Mouse (Mus musculus) testis, adult 2 months (tissue): ENCODE data around the gene Chst8.

Experiments
- CTCF ChIP-seq: fragments of 200-500 bp; IDR thresholded peaks from 2 replicates; pipeline ENCODE4 v1.5.1; 2012; ENCODE audit warnings: low read depth, mild to moderate bottlenecking, inconsistent platforms, low read length, moderate library complexity; ENCODE audit not compliant: control insufficient read depth, insufficient read depth, insufficient replicate concordance
- POLR2A ChIP-seq: fragments of 200-500 bp; IDR thresholded peaks from 2 replicates; pipeline ENCODE4 v1.6.1; 2012; ENCODE audit warnings: low read depth, mild to moderate bottlenecking, inconsistent platforms, low read length, moderate library complexity; ENCODE audit not compliant: control insufficient read depth

DNA sequence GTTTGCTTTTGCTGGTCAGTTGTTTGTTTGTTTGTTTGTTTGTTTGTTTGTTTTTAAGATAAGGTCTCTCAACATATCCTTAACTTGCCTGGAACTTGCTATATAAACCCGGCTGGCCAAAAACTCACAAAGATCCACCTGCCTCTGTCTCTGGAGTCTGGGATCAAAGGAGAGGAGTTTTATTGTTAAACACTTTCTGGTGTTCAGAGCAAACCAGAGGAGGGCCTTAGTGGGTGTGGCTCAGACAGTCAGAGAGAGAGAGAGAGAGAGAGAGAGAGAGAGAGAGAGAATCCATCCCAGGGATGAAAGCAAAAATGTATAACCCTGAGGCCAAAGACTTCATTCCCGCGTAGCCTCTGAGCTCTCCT is 13.1 kb downstream of the Chst8 start:
- no peak for TF ChIP-seq CTCF
- TF ChIP-seq POLR2A, result no peak
